Mouse (Mus musculus) limb, embryonic 10.5 days (tissue): ENCODE results near the gene Mlx. TPM values are rescaled to one million over a fixed set of nuclear protein-coding genes. Genes with fewer than 3 reads are reported as not detected.

ENCODE experiments used
- DNase-seq: peaks from one replicate; pipeline ENCODE4 v3.0.0-alpha.2; 2017; ENCODE audit warnings: low spot score
- H3K27ac ChIP-seq: fragments of 300-500 bp; sonication (generic); 2 replicates; pipeline ENCODE4 v1.5.1; 2016; ENCODE audit warnings: mild to moderate bottlenecking
- H3K27me3 ChIP-seq: fragments of 300-500 bp; sonication (generic); 2 replicates; pipeline ENCODE4 v1.6.1; 2016; ENCODE audit warnings: low read depth, mild to moderate bottlenecking; ENCODE audit not compliant: poor library complexity, severe bottlenecking
- H3K36me3 ChIP-seq: fragments of 300-500 bp; sonication (generic); 2 replicates; pipeline ENCODE4 v1.6.1; 2016; ENCODE audit warnings: mild to moderate bottlenecking, moderate library complexity
- H3K4me1 ChIP-seq: fragments of 300-500 bp; sonication (generic); 2 replicates; pipeline ENCODE4 v1.6.1; 2016
- H3K4me3 ChIP-seq: fragments of 300-500 bp; sonication (generic); 2 replicates; pipeline ENCODE4 v1.5.1; 2016; ENCODE audit warnings: mild to moderate bottlenecking, moderate library complexity
- H3K9me3 ChIP-seq: fragments of 300-500 bp; sonication (generic); replicated peaks from 2 replicates; pipeline ENCODE4 v1.6.1; 2016; ENCODE audit warnings: mild to moderate bottlenecking
- WGBS: fragments of 180-500 bp; shearing (Covaris S2); methylation state at CpG from one replicate; pipeline ENCODE4 v1.1.7; 2016; 5-methylcytosine and 5-hydroxymethylcytosine counted together
- polyA plus RNA-seq: library from polyadenylated mRNA; unstranded; fragments of >200 nt; fragmentation: Nextera tagmentation; extraction: Ambion mirVana; gene quantifications from 2 replicates; pipeline ENCODE4 v1.2.1, GENCODE M21; 2016

The Mlx gene
- polyA plus RNA-seq, 1 experiment from 2014 or later: 49.6 TPM

DNA sequence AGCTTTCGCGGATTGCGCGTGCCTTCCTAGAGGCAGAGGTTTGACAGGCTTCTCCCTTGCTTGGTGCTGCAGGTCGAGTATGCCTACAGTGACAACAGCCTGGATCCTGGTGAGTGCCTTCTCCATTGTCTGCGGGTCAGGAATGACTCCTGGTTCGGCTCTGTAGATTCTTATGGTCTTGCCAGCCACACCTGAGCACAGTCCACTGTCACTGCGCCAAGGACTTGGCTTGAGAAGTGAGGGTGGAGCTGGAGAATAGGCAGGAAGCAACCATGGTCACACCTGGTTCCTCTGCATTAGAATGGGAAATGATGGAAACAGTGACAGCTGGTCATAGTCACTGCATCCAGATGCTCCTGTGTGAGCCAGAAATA is 592 bp downstream of the Mlx start:
- no peaks in the 10 kb centered on the region for H3K27me3 ChIP-seq
- peak overlapping the region; percentile 84 for H3K27ac ChIP-seq
- peak overlapping the region; percentile 84 for H3K4me3 ChIP-seq
- peaks cover 65% of the 10 kb centered on the region for H3K36me3 ChIP-seq
- 11% methylated on average over 8 of the region's 8 CpGs for WGBS
- H3K9me3 ChIP-seq: no peaks in the 10 kb centered on the region
- H3K4me1 ChIP-seq: peaks cover 40% of the 10 kb centered on the region
- DNase-seq: no peak

DNA sequence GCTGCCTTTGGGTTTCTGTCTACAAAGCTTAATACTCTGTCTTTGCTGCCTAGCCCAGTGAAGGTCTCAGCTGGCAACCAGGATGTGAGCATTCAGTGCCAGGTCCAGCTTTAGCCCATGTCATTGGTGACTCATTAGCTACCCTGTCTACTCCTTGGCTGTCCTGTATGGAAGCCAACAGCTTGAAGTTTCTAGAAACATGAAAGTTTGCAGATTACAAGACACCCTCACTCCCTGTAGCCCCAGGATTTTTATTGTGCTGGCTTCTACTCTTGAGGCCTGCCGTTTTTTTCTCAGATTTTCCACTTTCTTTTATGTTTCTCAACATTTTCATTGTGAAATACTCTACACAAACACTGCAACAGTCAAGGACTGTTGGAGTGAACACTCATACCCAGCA is 2.9 kb downstream of the Mlx start:
- no peaks in the 10 kb centered on the region for H3K27me3 ChIP-seq
- no peak for DNase-seq
- H3K4me3 ChIP-seq: no peak overlapping the region
- no peaks in the 10 kb centered on the region for H3K9me3 ChIP-seq
- WGBS: 98% methylated on average over 1 of the region's 1 CpGs
- H3K36me3 ChIP-seq: peaks cover 72% of the 10 kb centered on the region
- no peak overlapping the region for H3K27ac ChIP-seq
- peaks cover 40% of the 10 kb centered on the region for H3K4me1 ChIP-seq

- peak overlapping the region; percentile 85 for H3K27ac ChIP-seq
- 1% methylated on average over 18 of the region's 18 CpGs for WGBS
- peak overlapping the region; percentile 81 for H3K4me3 ChIP-seq
- H3K36me3 ChIP-seq: peaks cover 78% of the 10 kb centered on the region
- no peaks in the 10 kb centered on the region for H3K9me3 ChIP-seq
- H3K27me3 ChIP-seq: no peaks in the 10 kb centered on the region
- peaks cover 21% of the 10 kb centered on the region for H3K4me1 ChIP-seq
- DNase-seq: no peak
Measured at GRCm38 (mm10) chr11:101094930-101095313, 7.8 kb downstream of the Mlx start.

DNA sequence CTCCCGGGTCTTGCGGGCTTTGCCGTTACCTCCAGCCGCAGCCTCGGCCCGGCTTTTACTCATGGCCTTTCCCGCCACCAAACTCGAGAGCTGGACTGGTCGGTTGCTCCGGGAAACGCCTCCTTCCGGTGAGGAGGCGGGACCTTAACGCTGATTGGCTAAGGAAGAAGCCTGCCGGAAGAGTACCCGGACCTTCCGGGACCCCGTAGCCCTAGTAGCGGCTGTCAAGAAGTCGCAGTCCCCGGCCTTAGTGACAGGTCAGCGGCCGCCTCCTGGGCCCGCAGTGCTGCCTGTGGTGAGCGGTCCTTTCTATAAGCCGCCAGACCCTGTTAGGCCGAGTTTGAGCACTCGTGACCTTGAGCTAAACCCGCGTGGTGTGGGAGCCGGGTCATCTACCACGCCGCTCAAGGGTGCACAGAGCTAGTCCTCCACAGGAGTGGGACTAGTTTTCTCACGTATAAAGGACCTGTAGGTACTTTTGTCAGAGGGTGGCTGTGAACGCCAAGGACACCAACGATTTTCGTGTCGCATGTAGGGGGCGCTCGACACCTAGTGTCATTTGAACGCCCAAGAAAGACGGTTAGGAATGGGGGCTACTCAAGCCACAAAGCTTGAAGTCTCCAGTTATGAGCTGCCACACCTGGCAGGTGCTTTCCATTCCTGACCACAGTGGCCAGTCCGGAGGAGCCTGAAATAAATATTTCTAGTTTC is 8.4 kb downstream of the Mlx start, which contains the start of gene Psmc3ip:
Psmc3ip (minus strand) TSS at position 123 of the 711 bp plus-strand sequence.
- H3K4me3 ChIP-seq: peak within 1 kb of the TSS; percentile 81
- H3K27me3 ChIP-seq: no peaks in the 10 kb centered on the region
- peak within 1 kb of the TSS; percentile 85 for H3K27ac ChIP-seq
- under 1% methylated on average over 43 of the region's 43 CpGs for WGBS
- no peaks in the 10 kb centered on the region for H3K9me3 ChIP-seq
- peak; percentile 96 for DNase-seq
- peaks cover 21% of the 10 kb centered on the region for H3K4me1 ChIP-seq
- H3K36me3 ChIP-seq: peaks cover 78% of the 10 kb centered on the region

GRCm38 (mm10) chr11:101098231-101098630 is 11.2 kb downstream of the Mlx start:
- DNase-seq: no peak
- no peak overlapping the region for H3K4me3 ChIP-seq
- 94% methylated on average over 8 of the region's 8 CpGs for WGBS
- no peak overlapping the region for H3K27ac ChIP-seq
- peaks cover 75% of the 10 kb centered on the region for H3K36me3 ChIP-seq
- peaks cover 21% of the 10 kb centered on the region for H3K4me1 ChIP-seq
- no peaks in the 10 kb centered on the region for H3K9me3 ChIP-seq
- no peaks in the 10 kb centered on the region for H3K27me3 ChIP-seq

DNA sequence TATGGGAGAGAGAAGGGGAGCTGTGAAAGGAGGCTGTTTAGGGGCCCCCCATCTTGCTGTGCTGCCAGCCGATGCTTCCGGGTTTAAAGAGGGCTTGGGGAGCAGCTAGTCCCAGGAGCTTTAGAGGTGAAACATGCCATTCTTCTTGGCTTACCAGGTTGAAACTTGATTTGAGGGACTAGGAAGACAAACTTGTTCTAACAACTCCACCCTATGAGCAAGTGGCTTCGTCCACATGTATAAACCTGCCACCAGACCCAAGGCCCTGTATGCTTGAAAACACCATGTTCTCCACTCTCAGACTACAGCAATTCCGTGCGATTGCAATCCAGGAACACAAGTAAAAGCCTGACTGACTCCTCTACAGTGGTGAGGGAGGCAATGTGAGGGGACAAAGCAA is 15.9 kb downstream of the Mlx start:
- Histone ChIP-seq H3K36me3 (peaks cover 83% of the 10 kb centered on the region), H3K27me3 (no peaks in the 10 kb centered on the region), H3K27ac (no peak overlapping the region), H3K4me3 (no peak overlapping the region), H3K9me3 (no peaks in the 10 kb centered on the region), H3K4me1 (no peaks in the 10 kb centered on the region)
- 86% methylated on average over 5 of the region's 5 CpGs for WGBS
- no peak for DNase-seq

DNA sequence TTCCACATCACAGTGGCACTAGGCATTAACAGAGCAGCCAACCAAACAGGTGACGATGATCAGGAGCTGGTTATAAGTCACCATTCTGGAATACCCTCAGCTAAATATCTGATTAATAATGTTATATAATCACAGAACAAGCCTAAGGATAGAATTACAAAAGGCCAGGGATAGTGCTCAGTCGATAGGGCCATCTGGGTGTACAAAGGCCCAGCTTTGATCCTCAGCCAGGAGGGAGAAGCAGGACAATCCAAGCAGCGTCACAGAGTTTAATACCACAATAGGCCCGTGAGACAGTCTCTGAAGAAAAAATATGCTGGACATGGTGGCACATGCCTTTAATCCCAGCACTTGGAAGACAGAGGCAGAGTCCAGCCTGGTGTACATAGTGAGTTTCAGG is 22.3 kb downstream of the Mlx start:
- no peaks in the 10 kb centered on the region for H3K4me1 ChIP-seq
- no peaks in the 10 kb centered on the region for H3K9me3 ChIP-seq
- no peaks in the 10 kb centered on the region for H3K27me3 ChIP-seq
- H3K27ac ChIP-seq: no peak overlapping the region
- DNase-seq: no peak
- 89% methylated on average over 4 of the region's 4 CpGs for WGBS
- H3K36me3 ChIP-seq: peaks cover 47% of the 10 kb centered on the region
- no peak overlapping the region for H3K4me3 ChIP-seq

DNA sequence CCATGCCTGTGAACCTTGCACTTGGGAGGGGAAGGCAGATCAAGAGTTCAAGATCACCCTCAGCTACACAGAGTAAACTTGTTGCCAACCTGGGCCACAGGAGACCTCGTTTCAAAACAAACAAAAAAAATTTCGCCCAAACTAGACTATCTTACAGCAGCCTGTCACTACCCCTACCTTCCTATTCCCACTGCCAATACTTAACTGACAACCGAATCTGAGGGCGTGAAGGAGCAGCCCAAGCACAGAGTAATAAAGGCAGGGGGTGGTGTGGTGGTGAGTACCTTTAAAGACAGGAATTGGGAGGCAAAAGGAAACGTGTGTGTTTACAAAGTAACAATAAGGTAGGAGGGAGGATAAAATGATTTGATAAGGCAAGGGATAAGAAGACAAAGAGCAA is 23.6 kb downstream of the Mlx start:
- Histone ChIP-seq H3K36me3 (peaks cover 45% of the 10 kb centered on the region), H3K27ac (no peak overlapping the region), H3K9me3 (no peaks in the 10 kb centered on the region), H3K27me3 (no peaks in the 10 kb centered on the region), H3K4me1 (no peaks in the 10 kb centered on the region), H3K4me3 (no peak overlapping the region)
- WGBS: 60% methylated on average over 5 of the region's 5 CpGs
- DNase-seq: no peak

GRCm38 (mm10) chr11:101111178-101111577 is 24.1 kb downstream of the Mlx start:
- DNase-seq: no peak
- H3K27ac ChIP-seq: no peak overlapping the region
- 94% methylated on average over 4 of the region's 4 CpGs for WGBS
- no peaks in the 10 kb centered on the region for H3K27me3 ChIP-seq
- H3K4me3 ChIP-seq: no peak overlapping the region
- no peaks in the 10 kb centered on the region for H3K9me3 ChIP-seq
- 0 out of 2 replicates have a peak, but pooled peaks cover 2% of the 10 kb centered on the region for H3K4me1 ChIP-seq
- H3K36me3 ChIP-seq: peaks cover 45% of the 10 kb centered on the region

GRCm38 (mm10) chr11:101112186-101112585 is 25.1 kb downstream of the Mlx start:
- peaks cover 53% of the 10 kb centered on the region for H3K36me3 ChIP-seq
- H3K9me3 ChIP-seq: no peaks in the 10 kb centered on the region
- no peak overlapping the region for H3K4me3 ChIP-seq
- 93% methylated on average over 3 of the region's 3 CpGs for WGBS
- H3K4me1 ChIP-seq: 0 out of 2 replicates have a peak, but pooled peaks cover 2% of the 10 kb centered on the region
- no peaks in the 10 kb centered on the region for H3K27me3 ChIP-seq
- DNase-seq: no peak
- H3K27ac ChIP-seq: no peak overlapping the region

DNA sequence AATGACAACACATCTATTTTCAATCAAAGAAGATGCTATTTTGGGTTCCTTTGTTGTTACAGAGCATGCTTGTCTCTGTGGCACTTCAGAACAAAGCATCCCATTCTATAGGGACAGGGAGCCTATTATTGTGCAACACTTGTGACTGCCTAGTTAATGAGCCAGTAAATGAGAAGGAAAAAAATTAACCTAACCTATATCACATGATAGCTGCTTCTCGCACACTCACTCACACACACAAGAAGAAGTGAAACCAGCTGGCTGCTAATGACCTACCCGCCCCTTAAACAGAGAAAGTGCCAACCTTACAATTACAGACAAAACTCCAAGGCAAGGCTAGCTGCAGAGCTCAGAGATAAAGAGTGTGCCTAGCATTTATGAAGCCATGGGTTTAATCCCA is 28.5 kb downstream of the Mlx start:
- Histone ChIP-seq H3K9me3 (no peaks in the 10 kb centered on the region), H3K4me1 (peaks cover 21% of the 10 kb centered on the region), H3K27me3 (no peaks in the 10 kb centered on the region), H3K27ac (no peak overlapping the region), H3K36me3 (peaks cover 48% of the 10 kb centered on the region), H3K4me3 (no peak overlapping the region)
- WGBS: 85% methylated on average over 2 of the region's 2 CpGs
- no peak for DNase-seq

- 57% methylated on average over 4 of the region's 4 CpGs for WGBS
- no peak for DNase-seq
- Histone ChIP-seq H3K27ac (no peak overlapping the region), H3K27me3 (no peaks in the 10 kb centered on the region), H3K9me3 (no peaks in the 10 kb centered on the region), H3K4me3 (peak overlapping the region; percentile 96), H3K4me1 (peaks cover 31% of the 10 kb centered on the region), H3K36me3 (peaks cover 59% of the 10 kb centered on the region)
Measured at GRCm38 (mm10) chr11:101118105-101118504, 31.0 kb downstream of the Mlx start.

DNA sequence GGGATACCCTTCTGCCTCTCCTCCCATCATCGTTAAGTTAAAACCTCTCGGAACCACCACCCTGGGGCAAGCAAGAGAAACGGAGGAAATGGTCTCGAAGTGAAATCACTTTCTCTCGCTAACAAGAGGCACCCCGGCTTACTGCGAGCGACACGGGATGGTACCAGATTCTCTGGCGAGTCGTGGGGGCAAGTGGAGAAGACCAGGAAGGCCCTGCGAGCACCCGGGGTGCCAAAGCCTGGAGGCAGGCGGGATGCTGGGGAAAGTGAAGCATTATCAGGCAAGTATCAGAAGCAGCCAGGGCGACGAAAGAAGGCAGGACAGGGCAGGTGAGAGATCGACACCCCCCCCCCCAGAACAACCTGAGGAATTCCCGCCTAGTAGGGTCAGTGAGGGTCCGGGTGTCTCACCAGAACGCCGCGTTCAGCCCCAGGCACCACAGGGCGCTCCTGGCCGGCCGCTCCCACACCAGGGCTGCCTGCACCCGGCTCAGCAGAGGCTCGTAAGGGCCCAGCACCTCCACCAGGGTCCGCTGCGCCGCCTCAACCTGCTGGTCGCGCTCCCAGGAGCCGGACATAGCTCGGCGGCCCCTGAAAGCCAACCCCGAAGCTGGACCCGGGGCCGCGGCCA is 32.2 kb downstream of the Mlx start:
- Histone ChIP-seq H3K27ac (peak overlapping the region; percentile 89), H3K36me3 (peaks cover 58% of the 10 kb centered on the region), H3K27me3 (no peaks in the 10 kb centered on the region), H3K4me1 (peaks cover 31% of the 10 kb centered on the region), H3K4me3 (peak overlapping the region; percentile 96), H3K9me3 (no peaks in the 10 kb centered on the region)
- under 1% methylated on average over 39 of the region's 39 CpGs for WGBS
- DNase-seq: no peak
